Mouse (Mus musculus) megakaryocyte progenitor cell, adult 5-6 weeks (primary cell): ENCODE data around the gene Nlrp9b. TPM values are rescaled to one million over a fixed set of nuclear protein-coding genes. Genes with fewer than 3 reads are reported as not detected.
"Not testable (repeated sequence)": the region's sequence is repeated elsewhere in the genome, so short reads cannot be mapped to it uniquely, and the experiment has no call there.

ENCODE experiments used
- ATAC-seq: replicated peaks from 2 replicates; pipeline ENCODE4 v1.8.0; 2016; ENCODE audit warnings: mild to moderate bottlenecking, moderate TSS enrichment, inconsistent platforms; ENCODE audit not compliant: poor library complexity
- total RNA-seq, 2 experiments: library from RNA; stranded (forward) in 1 of 2; stranded (reverse) in 1 of 2; fragments of 157-497, 149-512 nt in 1 of 2; fragments of 200-1000 nt in 1 of 2; gene quantifications; 2 replicates each; pipeline versions ENCODE4 v1.2.3 to v1.2.4; 2015 to 2017

Gene Nlrp9b
- total RNA-seq (2015) (not detected in 2 replicates), total RNA-seq (2017) (not detected in 2 replicates)

GRCm38 (mm10) chr7:19991165-19991564 lies at the start of gene Nlrp9b:
Gene Nlrp9b (plus strand): TSS chr7:19991465.
- ATAC-seq: not testable (repeated sequence)

GRCm38 (mm10) chr7:19944709-19945108 lies 46.6 kb upstream of the Nlrp9b start:
- ATAC-seq: no peak

GRCm38 (mm10) chr7:19945201-19945600 lies 46.1 kb upstream of the Nlrp9b start:
- peak; percentile 58 for ATAC-seq

GRCm38 (mm10) chr7:19945821-19946515 lies 45.3 kb upstream of the Nlrp9b start:
- peak; percentile 93 for ATAC-seq

- no peak for ATAC-seq
Measured at GRCm38 (mm10) chr7:19948956-19949355, 42.3 kb upstream of the Nlrp9b start.

- ATAC-seq: no peak
Measured at GRCm38 (mm10) chr7:19949996-19950395, 41.3 kb upstream of the Nlrp9b start.

GRCm38 (mm10) chr7:19950589-19950988 lies 40.7 kb upstream of the Nlrp9b start, which contains the start of gene Igsf23:
Gene Igsf23 (minus strand): TSS chr7:19950756.
- no peak for ATAC-seq

GRCm38 (mm10) chr7:19952320-19952986 lies 38.8 kb upstream of the Nlrp9b start:
- no peak for ATAC-seq

GRCm38 (mm10) chr7:19953054-19953453 lies 38.2 kb upstream of the Nlrp9b start:
- ATAC-seq: no peak

- no peak for ATAC-seq
Measured at GRCm38 (mm10) chr7:19955861-19956260, 35.4 kb upstream of the Nlrp9b start.

GRCm38 (mm10) chr7:19956341-19956781 lies 34.9 kb upstream of the Nlrp9b start:
- ATAC-seq: peak; percentile 99

- ATAC-seq: no peak
Measured at GRCm38 (mm10) chr7:19962423-19962822, 28.8 kb upstream of the Nlrp9b start.

- no peak for ATAC-seq
Measured at GRCm38 (mm10) chr7:19964985-19965579, 26.2 kb upstream of the Nlrp9b start, which contains the start of gene Ceacam20. Gene Ceacam20 (plus strand): TSS chr7:19965412.

GRCm38 (mm10) chr7:19969106-19969505 lies 22.2 kb upstream of the Nlrp9b start:
- ATAC-seq: no peak

GRCm38 (mm10) chr7:19969541-19970090 lies 21.6 kb upstream of the Nlrp9b start:
- 0 out of 2 replicates have a peak, but pooled peaks have one; percentile 26 for ATAC-seq

GRCm38 (mm10) chr7:19970196-19970595 lies 21.1 kb upstream of the Nlrp9b start:
- no peak for ATAC-seq

GRCm38 (mm10) chr7:19971516-19971915 lies 19.7 kb upstream of the Nlrp9b start:
- ATAC-seq: no peak

- not testable (repeated sequence) for ATAC-seq
Measured at GRCm38 (mm10) chr7:19996721-19997120, 5.5 kb downstream of the Nlrp9b start.

- no peak for ATAC-seq
Measured at GRCm38 (mm10) chr7:20009987-20010386, 18.7 kb downstream of the Nlrp9b start.

- not testable (repeated sequence) for ATAC-seq
Measured at GRCm38 (mm10) chr7:20064100-20064499, 72.8 kb downstream of the Nlrp9b start.

GRCm38 (mm10) chr7:20078118-20078517 lies 86.9 kb downstream of the Nlrp9b start:
- ATAC-seq: not testable (repeated sequence)
